Mouse (Mus musculus): ENCODE measurements around the gene 4931414P19Rik. TPM values are rescaled to one million over a fixed set of nuclear protein-coding genes. Genes with fewer than 3 reads are reported as not detected.

The 4931414P19Rik gene
- polyA plus RNA-seq, 1 experiment = 12.8 TPM

GRCm38 (mm10) chr14:54569451-54570392 is 36.1 kb downstream of the 4931414P19Rik start:
- peak; percentile 38 for DNase-seq (ENCODE audit: low read depth)
- TF ChIP-seq CTCF (IDR thresholded peaks at IDR 0.05; ENCODE audit: borderline replicate concordance, extremely low read depth, insufficient read depth, insufficient read length) = no peak
- no peak for TF ChIP-seq POLR2A (IDR thresholded peaks at IDR 0.05; ENCODE audit: borderline replicate concordance, extremely low read depth, insufficient read depth, insufficient read length, poor library complexity, severe bottlenecking)

DNA sequence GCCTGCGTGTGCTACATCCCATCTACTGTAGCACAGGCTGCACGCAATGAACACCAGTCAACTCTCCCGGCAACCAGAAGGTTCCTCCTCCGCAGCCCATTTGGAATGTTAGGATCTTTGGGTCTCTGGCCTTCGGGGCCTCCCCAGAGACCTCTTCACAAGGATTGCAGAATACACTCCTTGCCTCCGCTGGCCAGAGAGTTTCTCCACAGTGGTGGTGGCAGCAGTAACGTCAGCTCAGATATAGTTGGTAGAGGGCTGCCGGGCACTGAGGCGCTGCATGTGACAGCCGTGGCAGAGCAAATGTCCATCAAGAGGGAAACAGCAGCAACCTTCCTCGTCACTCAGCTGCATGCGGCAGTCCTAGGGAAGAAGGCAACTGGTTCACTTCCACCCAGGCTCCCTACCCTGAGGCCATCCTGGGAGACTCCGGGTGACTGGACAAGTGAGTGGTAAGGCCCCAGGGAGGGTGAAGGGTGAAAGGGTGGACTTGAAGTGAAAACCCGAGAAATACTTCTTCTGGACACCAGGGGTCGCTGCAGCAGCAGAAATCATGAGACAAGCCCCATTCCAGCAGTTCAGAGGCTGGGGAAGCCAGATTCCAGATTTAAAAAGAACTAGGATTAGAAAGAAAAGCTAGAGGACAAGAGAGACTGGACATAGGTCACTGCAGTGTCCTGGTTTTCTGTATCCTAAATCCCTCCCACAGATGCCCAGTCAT is 36.9 kb downstream of the 4931414P19Rik start:
- peak; percentile 90 for DNase-seq (ENCODE audit: low read depth)
- TF ChIP-seq POLR2A (IDR thresholded peaks at IDR 0.05; ENCODE audit: borderline replicate concordance, extremely low read depth, insufficient read depth, insufficient read length, poor library complexity, severe bottlenecking) (no peak), CTCF (IDR thresholded peaks at IDR 0.05; ENCODE audit: borderline replicate concordance, extremely low read depth, insufficient read depth, insufficient read length) (peak; percentile 88)

DNA sequence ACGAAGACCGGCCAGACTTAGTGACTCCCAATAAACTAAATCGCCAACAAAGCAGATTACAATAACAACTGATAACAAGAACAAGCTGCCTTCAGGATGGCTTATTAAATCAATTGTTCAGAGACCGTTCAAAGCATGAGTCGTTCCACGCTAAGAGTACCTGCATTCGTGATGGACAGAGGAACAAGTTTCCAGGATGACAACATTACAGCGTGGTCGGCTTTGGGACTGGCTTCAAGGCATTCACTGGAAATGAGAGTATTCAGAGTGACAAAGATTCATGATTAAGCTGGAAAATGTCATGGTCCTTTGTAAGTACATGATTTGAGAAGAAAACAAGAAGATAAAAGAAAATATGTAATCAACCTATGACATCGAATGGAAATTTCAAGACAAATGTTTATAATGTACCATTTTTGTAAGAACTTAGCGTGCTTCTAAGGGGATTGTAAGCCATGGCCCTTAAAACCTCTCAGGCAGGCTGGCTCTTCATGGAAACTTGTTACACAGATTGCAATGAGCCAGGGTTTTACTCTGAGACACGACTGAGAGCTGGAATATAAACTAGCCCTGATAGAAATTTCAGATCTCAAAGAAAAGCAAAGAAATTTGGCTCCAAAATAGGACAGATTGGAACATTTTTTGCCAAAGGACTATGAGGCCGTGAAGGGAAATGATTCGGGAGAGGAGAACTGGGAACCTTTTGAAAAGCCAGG is 45.1 kb downstream of the 4931414P19Rik start:
- TF ChIP-seq CTCF (IDR thresholded peaks at IDR 0.05; ENCODE audit: borderline replicate concordance, extremely low read depth, insufficient read depth, insufficient read length) = no peak
- TF ChIP-seq POLR2A (IDR thresholded peaks at IDR 0.05; ENCODE audit: borderline replicate concordance, extremely low read depth, insufficient read depth, insufficient read length, poor library complexity, severe bottlenecking) = no peak
- DNase-seq (ENCODE audit: low read depth) = no peak

DNA sequence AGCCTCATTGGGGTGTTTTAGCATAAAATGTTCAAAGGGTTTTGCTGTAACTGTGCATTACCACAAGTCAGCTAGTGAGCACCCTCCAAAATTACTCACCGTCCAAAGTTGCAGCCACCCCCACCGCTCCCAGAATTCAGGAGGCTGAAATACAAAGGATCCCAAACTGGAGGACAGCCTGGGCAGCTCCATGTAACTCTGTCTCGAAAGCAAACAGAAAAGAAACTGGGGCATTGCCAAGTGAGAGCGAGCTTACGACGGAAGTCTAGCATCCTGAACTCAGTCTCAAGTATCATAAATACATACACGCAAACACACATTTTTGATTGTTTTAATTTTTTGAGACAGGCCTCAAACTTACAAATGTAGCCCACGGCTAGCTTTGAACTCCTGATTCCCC is 48.5 kb downstream of the 4931414P19Rik start:
- no peak for DNase-seq (ENCODE audit: low read depth)
- TF ChIP-seq CTCF (IDR thresholded peaks at IDR 0.05; ENCODE audit: borderline replicate concordance, extremely low read depth, insufficient read depth, insufficient read length) = no peak
- no peak for TF ChIP-seq POLR2A (IDR thresholded peaks at IDR 0.05; ENCODE audit: borderline replicate concordance, extremely low read depth, insufficient read depth, insufficient read length, poor library complexity, severe bottlenecking)

- peak; percentile 94 for DNase-seq (ENCODE audit: low read depth)
These were observed 51.6 kb downstream of the 4931414P19Rik start, which contains the start of gene Haus4 for GRCm38 (mm10) chr14:54553975-54554769. TSS of gene Haus4 (minus strand) at chr14:54554616.

GRCm38 (mm10) chr14:54553454-54553974 is 52.3 kb downstream of the 4931414P19Rik start:
- TF ChIP-seq POLR2A (IDR thresholded peaks at IDR 0.05; ENCODE audit: borderline replicate concordance, extremely low read depth, insufficient read depth, insufficient read length, poor library complexity, severe bottlenecking) = no peak
- TF ChIP-seq CTCF (IDR thresholded peaks at IDR 0.05; ENCODE audit: borderline replicate concordance, extremely low read depth, insufficient read depth, insufficient read length) = no peak
- DNase-seq (ENCODE audit: low read depth) = peak; percentile 72

More at GRCm38 (mm10) chr14:54553975-54554769, 51.6 kb downstream of the 4931414P19Rik start, which contains the start of gene Haus4:
- TF ChIP-seq CTCF (IDR thresholded peaks at IDR 0.05; ENCODE audit: borderline replicate concordance, extremely low read depth, insufficient read depth, insufficient read length) (peak; percentile 64; the same call in 1 of the 2 replicates), POLR2A (IDR thresholded peaks at IDR 0.05; ENCODE audit: borderline replicate concordance, extremely low read depth, insufficient read depth, insufficient read length, poor library complexity, severe bottlenecking) (peak; percentile 83)

DNA sequence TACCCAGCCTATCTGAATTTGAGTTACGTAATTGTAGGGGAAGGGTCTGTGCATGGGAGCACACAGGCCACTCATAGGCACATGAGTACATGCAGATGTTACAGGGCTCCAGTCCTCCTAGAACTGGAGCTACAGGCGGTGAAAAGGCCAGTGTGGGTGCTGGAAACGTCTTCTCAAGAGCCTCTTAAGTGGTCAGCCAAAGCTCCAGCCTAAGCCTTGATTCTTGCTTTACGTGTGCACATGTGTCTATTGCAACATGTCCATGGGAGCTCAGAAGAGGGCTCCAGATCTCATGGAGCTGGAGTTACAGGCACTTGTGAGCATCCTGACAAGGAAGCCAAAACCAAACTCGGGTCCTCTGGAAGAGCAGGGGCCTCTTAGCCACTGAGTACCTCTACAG is 61.1 kb downstream of the 4931414P19Rik start:
- TF ChIP-seq POLR2A (IDR thresholded peaks at IDR 0.05; ENCODE audit: borderline replicate concordance, extremely low read depth, insufficient read depth, insufficient read length, poor library complexity, severe bottlenecking) = no peak
- no peak for TF ChIP-seq CTCF (IDR thresholded peaks at IDR 0.05; ENCODE audit: borderline replicate concordance, extremely low read depth, insufficient read depth, insufficient read length)
- DNase-seq (ENCODE audit: low read depth) = no peak

DNA sequence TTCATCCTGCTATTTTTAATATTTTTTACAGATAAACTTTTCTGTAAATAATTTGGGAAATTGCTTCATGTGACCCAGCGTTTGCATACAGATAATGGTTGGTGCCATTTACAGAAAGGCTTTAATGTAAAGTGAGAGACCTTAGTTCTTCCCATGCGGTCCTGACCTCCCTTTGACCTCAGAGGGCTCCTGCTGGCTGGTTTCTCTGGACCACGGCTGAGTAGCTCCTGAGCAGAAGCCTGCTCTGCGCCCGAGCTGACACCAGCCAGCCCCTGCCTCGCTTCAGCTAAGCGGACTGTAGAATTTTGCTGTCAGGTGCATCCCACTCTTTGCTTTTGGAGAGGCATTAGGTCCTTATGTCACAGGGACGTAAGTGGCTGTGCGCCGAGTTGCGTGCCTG is 65.0 kb downstream of the 4931414P19Rik start:
- no peak for TF ChIP-seq CTCF (IDR thresholded peaks at IDR 0.05; ENCODE audit: borderline replicate concordance, extremely low read depth, insufficient read depth, insufficient read length)
- no peak for DNase-seq (ENCODE audit: low read depth)

DNA sequence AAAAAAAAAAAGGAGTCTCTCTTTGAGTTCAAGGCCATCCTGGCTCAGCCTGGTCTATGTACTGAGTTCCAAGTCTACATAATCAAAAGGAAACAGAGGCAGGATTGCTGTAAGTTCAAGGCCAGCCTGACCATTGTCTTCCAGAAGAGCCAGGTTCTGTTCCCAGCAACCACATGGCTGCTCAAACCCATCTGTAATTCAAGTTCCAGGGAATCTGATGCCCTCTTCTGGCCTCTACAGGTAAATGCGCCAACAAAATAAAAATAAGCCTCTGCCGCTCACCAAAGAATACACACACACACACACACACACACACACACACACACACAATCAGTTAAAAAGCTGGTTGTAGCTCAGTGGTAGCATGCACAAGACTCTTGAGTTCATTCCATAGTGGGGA is 67.2 kb downstream of the 4931414P19Rik start:
- no peak for DNase-seq (ENCODE audit: low read depth)
- TF ChIP-seq CTCF (IDR thresholded peaks at IDR 0.05; ENCODE audit: borderline replicate concordance, extremely low read depth, insufficient read depth, insufficient read length) (no peak), POLR2A (IDR thresholded peaks at IDR 0.05; ENCODE audit: borderline replicate concordance, extremely low read depth, insufficient read depth, insufficient read length, poor library complexity, severe bottlenecking) (no peak)

Other genes starting within 250 kb of the 4931414P19Rik start
- 98.0 and 101 TPM in 2 replicates for gene Oxa1l, start 245.2 kb downstream of the 4931414P19Rik start, polyA plus RNA-seq (2012; rRNA removed)
- 7.2 and 8.0 TPM in 2 replicates for gene Slc7a7, start 188.2 kb downstream of the 4931414P19Rik start, polyA plus RNA-seq (2012; rRNA removed)
- 186 and 230 TPM in 2 replicates for gene Mrpl52, start 179.1 kb downstream of the 4931414P19Rik start, polyA plus RNA-seq (2012; rRNA removed)
- 80.4 and 83.8 TPM in 2 replicates for gene Mmp14, start 174.4 kb downstream of the 4931414P19Rik start, polyA plus RNA-seq (2012; rRNA removed)
- gene Lrp10, start 141.9 kb downstream of the 4931414P19Rik start, polyA plus RNA-seq (2012; rRNA removed) = 39.6 and 41.5 TPM in 2 replicates
- 24.7 and 31.3 TPM in 2 replicates for gene Rem2, start 129.9 kb downstream of the 4931414P19Rik start, polyA plus RNA-seq (2012; rRNA removed)
- gene Prmt5, start 88.5 kb downstream of the 4931414P19Rik start, polyA plus RNA-seq (2012; rRNA removed) = 88.7 and 95.5 TPM in 2 replicates
- 15.5 and 18.8 TPM in 2 replicates for gene Haus4, start 51.4 kb downstream of the 4931414P19Rik start, polyA plus RNA-seq (2012; rRNA removed)
- gene Ajuba, start 28.4 kb downstream of the 4931414P19Rik start, polyA plus RNA-seq (2012; rRNA removed) = 17.6 and 17.9 TPM in 2 replicates
- 257 and 335 TPM in 2 replicates for gene Psmb5, start 12.0 kb upstream of the 4931414P19Rik start, polyA plus RNA-seq (2012; rRNA removed)
- gene Psmb11, start 15.4 kb upstream of the 4931414P19Rik start, polyA plus RNA-seq (2012; rRNA removed) = 0.07 TPM in 1 of 2 replicates, not detected in the other
- not detected in 2 replicates for gene Gm17606, start 35.0 kb upstream of the 4931414P19Rik start, polyA plus RNA-seq (2012; rRNA removed)
- 73.5 and 75.5 TPM in 2 replicates for gene Cdh24, start 35.4 kb upstream of the 4931414P19Rik start, polyA plus RNA-seq (2012; rRNA removed)
- 64.6 and 76.7 TPM in 2 replicates for gene 1700123O20Rik, start 80.2 kb upstream of the 4931414P19Rik start, polyA plus RNA-seq (2012; rRNA removed)
- gene Acin1, start 80.9 kb upstream of the 4931414P19Rik start, polyA plus RNA-seq (2012; rRNA removed) = 248 and 332 TPM in 2 replicates
- 0.05 and 0.14 TPM in 2 replicates for gene Gm29776, start 92.8 kb upstream of the 4931414P19Rik start, polyA plus RNA-seq (2012; rRNA removed)
- 0.09 and 0.27 TPM in 2 replicates for gene Cebpe, start 106.2 kb upstream of the 4931414P19Rik start, polyA plus RNA-seq (2012; rRNA removed)
- gene Slc7a8, start 176.0 kb upstream of the 4931414P19Rik start, polyA plus RNA-seq (2012; rRNA removed) = 8.9 and 14.6 TPM in 2 replicates
- gene Rnf212b, start 208.1 kb upstream of the 4931414P19Rik start, polyA plus RNA-seq (2012; rRNA removed) = 0.06 TPM in 1 of 2 replicates, not detected in the other

All from brain, embryonic 14.5 days (tissue).